Mouse (Mus musculus) mouse trophoblast stem cell (cell line): ENCODE measurements around the gene Dlgap5.
"Not testable (repeated sequence)": the region's sequence is repeated elsewhere in the genome, so short reads cannot be mapped to it uniquely, and the experiment has no call there.

ENCODE experiments used
- in situ Hi-C, 2 experiments: fragments of 300-500 bp; cut with MseI, MboI; formaldehyde crosslinking; loops; 2 replicates in 1 of 2; 3 replicates in 1 of 2; pipeline ENCODE4 v1.15.1; 2025

Gene Dlgap5

GRCm38 (mm10) chr14:47417775-47418665 lies at the start of gene Dlgap5:
Gene Dlgap5, minus strand, starts transcription at chr14:47418407.
- in situ Hi-C loops: no loop called here

DNA sequence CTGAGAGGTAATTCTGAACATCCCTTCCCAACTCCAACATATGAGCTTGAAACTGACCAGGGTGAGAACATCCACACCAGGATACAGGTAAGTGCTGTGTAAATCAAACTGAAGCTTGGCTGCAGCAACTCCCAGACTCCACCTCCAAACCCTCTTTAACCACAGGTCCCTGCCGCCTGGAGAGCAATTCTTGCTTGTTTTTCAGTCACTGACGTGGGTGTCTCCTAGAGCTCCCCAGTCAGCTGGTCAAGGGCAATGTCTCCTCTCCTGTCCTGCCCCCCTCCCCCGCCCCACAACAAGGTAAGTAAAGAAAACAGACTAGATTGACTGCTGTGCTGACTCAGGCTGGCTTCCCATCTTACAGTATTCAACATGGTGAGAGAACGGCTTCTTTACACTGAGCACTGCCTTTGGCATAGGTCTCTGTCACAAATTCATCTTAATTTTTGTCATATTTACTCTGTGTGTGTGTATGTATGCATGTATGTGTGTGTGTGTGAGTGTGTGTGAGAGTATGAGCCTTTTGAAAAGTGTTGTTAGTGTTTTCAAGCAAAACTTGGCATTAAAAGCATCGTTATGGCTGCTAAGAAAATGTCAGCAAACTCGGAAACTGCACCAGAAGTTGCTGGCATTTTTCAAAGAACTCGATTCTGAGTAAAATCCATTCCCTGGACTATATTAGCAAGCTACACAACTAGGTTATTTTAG lies 47.4 kb upstream of the Dlgap5 start:
- in situ Hi-C loops: no loop called here

DNA sequence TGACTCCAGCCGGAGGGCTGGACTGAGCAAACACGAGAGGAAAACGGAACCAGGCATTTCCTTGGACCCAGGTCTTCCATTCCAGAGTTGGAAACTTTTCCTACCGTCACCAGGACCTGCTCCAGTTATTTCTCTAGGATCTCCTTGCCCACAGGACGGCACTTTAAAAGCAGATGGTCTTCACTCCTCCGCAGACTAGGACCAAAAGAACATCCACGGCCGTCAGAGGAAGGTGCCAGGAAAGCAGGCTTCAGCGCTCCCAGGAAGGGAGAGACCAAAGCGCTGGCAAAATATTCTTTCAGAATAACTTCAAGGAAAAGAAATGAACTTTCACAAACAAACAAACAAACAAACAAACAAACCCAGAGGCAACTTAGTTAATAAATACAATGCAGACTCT lies 46.2 kb upstream of the Dlgap5 start:
- in situ Hi-C loops: no loop called here

- in situ Hi-C loops: no loop called here
These were observed 44.8 kb upstream of the Dlgap5 start for GRCm38 (mm10) chr14:47462877-47463460.

DNA sequence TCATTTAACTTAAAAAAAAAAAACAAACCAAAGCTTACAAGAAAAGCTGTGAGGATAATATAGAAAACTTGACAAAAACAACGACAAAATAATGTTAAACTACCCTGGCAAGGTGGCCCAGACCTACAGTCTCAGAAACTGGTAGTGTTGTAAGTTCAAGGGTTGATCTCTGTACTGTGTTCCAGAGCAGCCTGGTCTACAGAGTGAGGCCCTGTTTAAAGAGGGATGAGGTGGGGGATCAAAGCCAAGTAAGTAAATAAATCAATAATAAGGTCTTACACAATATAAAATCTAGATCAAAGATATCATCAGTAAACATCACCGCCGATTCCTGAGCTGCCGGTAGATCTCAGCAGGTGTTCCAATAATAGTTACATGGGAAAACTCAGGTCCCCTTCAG lies 44.2 kb upstream of the Dlgap5 start:
- in situ Hi-C loops: no loop called here

GRCm38 (mm10) chr14:47461997-47462396 lies 43.8 kb upstream of the Dlgap5 start:
- in situ Hi-C loops: no loop called here

DNA sequence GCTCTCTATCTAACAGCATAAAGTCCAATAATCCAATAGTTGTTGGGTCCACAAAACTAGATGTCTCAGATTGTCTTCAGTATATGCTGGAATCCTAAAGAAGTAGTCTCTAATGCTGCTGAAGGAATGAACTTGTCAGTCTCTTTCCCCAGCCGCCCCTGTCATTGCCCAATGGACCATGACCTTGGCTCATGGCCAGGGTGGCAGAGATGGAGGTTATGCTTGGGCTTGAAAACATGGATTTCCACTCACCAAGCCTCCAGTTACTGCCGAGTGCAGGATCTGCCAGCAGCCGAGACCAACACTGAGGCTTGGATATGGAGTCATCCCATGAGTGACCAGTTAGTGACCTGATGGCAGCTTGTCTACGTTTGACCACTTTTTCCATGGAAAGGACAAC lies 41.3 kb upstream of the Dlgap5 start:
- in situ Hi-C loops: no loop called here

DNA sequence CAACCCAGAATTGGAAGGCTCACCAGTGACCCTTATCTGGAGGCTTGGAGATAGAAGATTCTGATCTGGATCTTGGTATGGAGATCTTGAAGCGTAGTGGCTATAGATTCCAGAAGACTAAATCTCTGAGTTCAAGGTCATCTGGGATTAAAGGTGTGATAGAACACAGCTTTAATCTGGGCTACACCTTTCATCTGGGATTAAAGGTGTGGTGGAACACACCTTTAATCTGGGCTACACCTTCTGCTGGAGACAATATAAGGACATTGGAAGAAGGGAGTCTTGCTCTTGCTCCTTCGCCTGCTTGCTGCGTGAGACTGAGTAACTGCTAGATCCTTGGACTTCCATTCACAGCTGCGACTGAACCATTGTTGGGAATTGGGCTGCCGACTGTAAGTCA lies 31.9 kb upstream of the Dlgap5 start, which contains the start of gene Fbxo34:
Fbxo34 (plus strand) TSS at position 301 of the 400 bp plus-strand sequence.
- in situ Hi-C loops: not testable (repeated sequence)

DNA sequence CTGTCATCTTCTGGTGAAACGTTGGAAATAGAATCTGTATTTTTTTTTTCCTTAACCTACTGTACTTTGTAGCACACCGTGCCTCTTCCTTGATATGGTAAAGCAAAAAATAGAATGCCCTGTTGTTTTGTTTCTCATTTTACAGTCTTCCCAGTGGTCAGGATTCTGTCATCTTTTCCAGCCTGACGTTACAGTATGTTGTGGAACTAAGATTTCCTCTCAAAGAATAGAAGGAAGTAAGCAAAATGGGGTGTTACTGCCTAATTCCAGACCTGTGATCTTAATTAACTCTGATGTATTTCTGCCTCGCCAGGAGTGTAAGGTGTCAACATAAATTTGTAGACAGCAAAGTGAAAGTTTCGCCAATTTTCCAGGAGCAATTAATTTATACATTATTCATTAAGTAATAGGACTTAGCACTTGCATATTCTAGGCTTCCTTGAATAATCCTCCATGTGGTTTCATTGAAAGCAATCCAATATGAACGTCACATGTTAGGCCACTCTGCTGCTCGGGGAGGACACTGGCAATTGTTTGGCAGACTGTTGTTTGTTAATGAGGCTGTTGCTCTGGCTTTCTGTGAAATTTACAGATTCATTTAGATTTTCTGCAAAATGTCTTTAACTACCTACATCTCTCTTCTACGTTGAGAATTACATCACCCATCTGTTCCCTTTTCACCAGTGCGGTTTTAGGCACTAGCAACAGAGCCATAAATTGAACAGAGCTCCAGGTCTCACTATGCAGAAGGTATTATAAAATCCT lies 27.3 kb upstream of the Dlgap5 start:
- in situ Hi-C loops: no loop called here

DNA sequence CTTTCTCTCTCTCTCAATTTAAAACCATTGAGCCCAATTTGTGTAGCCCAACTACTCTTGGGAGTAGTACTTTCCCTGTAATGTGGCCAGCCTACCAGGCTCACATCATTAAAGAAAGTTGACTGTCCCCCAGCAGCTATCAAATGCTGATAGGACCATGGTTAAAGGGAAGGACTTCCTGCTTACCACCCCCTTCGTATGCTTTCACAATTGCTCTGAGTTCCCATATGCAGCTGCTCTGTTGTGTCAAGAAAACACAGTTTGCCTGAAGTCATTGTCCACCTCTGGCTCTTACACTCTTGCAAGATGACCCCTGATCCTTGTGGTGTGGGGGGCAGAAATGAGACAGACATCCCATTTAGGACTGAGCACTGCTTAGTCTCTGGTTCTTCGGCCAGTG lies 26.7 kb upstream of the Dlgap5 start:
- in situ Hi-C loops: no loop called here

DNA sequence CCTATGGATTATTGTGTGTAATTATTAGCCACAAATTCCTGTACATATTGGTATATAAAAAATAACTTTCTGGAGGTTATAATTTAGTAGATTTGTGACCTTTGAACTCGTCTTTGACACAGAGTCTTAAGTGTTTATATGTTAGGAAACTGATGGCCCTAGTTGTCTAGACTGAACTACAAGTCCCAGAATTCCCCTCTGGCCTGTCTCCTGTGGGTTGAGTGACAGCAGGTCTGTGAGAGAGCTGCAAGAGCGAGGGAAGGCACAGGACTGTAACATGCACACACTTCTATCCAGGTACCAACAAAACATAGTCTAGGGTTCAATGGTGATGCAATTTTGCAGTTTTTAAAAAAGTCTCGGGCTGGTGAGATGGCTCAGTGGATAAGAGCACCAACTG lies 20.7 kb upstream of the Dlgap5 start:
- in situ Hi-C loops: no loop called here

- in situ Hi-C loops: no loop called here
These were observed 14.8 kb upstream of the Dlgap5 start for GRCm38 (mm10) chr14:47432987-47433386.

DNA sequence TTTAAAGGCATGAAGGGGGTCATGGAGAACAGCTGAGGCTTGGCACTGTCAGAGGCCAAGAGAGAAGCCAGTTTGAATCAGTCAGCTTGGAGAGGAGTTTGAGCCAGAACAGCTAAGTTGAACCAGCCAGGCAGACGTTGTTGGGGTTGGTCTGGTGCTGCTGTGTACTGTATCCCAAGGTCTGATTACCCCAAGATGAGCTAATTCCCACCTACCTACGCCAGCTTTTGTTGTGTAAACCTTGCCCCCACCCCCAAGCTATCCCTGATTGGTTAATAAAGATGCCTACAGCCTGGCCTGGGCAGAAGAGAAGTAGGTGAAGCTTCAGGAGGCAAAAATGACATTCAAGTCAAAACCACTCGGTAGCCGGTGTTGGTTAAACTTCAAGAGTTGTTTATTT lies 4.3 kb upstream of the Dlgap5 start:
- in situ Hi-C loops: loop anchor here in 1 of 2 experiments (10.0 kb wide), 1 partner anchor 112 kb away; no protein-coding TSS in a partner anchor

DNA sequence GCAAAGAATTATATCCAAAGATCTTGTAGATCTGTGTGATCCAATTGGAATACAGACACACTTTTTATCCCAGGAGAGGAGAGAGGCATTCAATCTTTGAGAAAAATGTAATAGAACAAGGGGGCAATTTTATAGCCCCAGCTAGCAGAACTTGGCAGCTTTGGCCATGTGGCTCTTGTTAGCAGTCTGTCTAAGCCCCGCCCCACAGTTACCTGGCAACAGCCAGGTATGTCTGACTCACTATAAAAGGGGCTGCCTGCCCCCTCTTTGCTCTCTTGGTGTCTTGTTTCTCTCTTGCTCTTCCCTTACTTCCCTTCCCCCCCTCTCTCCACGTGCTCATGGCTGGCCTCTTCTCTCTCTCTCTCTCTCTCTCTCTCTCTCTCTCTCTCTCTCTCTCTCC lies 3.4 kb upstream of the Dlgap5 start:
- in situ Hi-C loops: loop anchor here in 1 of 2 experiments (10.0 kb wide), 1 partner anchor 113 kb away; no protein-coding TSS in a partner anchor

GRCm38 (mm10) chr14:47419723-47420276 lies 1.6 kb upstream of the Dlgap5 start:
- in situ Hi-C loops: loop anchor here in 1 of 2 experiments (10.0 kb wide), 1 partner anchor 115 kb away; no protein-coding TSS in a partner anchor

DNA sequence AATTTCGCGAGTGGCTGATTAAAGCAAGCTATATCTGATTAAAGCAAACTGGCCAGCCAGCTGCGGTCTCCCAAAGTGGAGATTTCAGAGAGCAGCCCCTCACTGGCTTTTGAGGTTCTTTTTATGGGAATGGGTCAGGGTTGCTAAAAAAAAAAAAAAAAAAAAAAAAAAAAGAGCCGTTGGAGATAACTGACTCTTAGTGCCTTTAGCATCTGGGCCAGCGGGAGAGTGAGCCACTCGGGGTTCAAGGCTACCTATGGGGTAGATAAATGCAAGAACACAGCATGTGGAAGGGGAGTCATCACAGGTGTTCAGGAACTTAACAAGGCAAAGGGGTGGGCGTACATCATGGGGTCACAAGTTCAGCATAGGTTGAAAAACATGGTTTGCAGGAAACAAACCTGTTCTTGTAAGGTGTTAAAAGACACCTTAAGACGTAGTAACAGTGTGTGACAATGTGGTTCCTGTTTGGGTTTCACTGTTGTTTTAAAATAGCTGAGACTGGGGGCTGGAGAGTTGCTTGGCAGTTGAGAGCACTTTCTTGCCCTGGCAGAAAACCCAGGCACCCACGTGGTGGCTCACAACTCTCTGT lies 923 bp upstream of the Dlgap5 start:
- in situ Hi-C loops: no loop called here

- in situ Hi-C loops: no loop called here
These were observed 422 bp upstream of the Dlgap5 start for GRCm38 (mm10) chr14:47418666-47418991.

DNA sequence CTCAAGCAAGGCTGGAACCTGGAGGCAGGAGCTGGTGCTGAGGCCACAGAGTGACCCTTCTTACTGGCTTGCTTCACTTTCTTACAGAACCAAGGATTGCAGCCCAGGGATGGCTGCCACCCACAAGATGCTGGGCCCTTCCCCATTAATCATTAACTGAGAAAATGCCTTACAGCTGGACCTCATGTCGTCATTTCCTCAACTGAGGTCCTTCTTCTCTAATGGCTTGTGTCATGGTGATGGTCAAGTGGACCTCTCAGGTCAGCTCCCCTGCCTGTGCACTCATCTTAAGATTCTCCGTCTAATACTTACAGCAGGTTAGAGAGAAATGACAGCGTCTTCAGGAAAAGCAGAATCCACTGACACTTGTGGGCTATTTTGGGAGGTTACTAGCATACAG lies 861 bp downstream of the Dlgap5 start:
- in situ Hi-C loops: no loop called here

DNA sequence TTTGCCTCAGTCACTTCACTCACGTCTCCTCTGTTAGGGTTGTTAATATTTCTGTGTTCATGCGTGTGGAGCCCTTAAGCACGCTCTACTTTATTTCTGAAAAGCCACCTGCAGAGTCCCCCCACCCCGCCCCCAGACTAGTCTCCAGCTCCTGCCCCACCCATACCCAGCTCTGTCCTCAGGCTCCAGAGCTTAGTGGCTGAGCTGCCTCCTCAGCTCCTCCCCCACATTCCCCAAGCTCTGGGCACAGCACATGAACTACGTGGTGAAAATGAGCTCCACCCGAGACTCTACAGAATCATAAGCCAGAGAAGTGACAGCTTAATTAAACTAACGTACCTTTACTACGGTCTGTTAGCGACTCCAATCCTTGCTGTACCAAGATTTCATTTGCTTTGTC lies 12.2 kb downstream of the Dlgap5 start:
- in situ Hi-C loops: no loop called here

DNA sequence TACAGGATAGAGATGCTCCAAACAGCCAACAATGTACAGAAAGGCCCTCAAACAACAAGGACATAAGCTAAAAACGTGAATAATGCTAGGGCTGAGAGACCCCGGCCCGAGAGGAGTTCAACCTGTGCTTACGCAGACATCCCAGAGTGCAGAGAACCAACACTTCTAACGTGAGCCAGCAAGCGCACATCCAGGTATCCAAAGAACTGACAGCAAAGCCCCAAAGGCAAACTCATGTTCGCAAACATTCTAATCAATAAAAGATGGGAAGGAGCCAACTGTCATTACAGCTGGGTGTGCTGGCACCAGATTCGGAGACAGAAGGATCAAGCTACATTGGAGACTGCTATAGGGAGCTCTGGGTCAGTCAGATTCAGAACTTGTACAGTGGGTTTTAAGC lies 15.5 kb downstream of the Dlgap5 start:
- in situ Hi-C loops: no loop called here

DNA sequence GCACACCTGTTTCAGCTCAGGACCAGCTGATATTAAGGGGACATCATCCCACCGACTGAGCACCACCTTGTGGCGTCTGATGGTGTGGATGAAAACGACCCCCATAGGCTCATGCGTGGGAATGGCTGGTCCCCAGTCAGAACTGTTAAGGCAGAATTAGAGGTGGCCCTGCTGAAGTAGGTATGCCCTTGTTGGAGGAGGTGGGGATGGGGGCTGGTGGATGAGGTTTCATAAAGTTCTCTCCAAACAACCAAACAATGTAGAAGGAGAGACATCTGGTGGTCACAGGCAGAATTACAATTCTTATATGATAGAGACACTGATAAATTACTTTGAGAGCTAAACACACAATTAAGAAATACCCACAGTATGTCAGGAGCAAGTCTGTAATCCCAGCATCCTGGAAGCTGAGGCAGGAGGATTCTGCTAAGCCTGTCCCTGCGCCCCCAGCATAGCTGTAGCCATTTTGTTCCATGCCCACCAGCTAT lies 22.0 kb downstream of the Dlgap5 start:
- in situ Hi-C loops: no loop called here
